Mouse (Mus musculus): ENCODE results near the gene Cep350. TPM values are rescaled to one million over a fixed set of nuclear protein-coding genes. Genes with fewer than 3 reads are reported as not detected.

Cep350 gene
- total and polyA plus RNA-seq, 2 experiments, result 2.4 to 11.7 TPM

- no peak overlapping the region for H3K9ac ChIP-seq (ENCODE audit: low read depth, low read length)
- H3K27me3 ChIP-seq (ENCODE audit: control insufficient read depth, insufficient read depth, low read length), result no peaks in the 10 kb centered on the region
- H3K27ac ChIP-seq (replicated peaks; ENCODE audit: insufficient read depth, low read depth, low read length), result peak overlapping the region; percentile 14; the same call in 1 of the 2 replicates
- peaks cover 39% of the 10 kb centered on the region for H3K4me1 ChIP-seq (ENCODE audit: control insufficient read depth, insufficient read depth, low read length)
- no peak overlapping the region for H3K4me3 ChIP-seq (ENCODE audit: insufficient read depth, low read depth, low read length)
- DNase-seq (ENCODE audit: extremely low read depth, low read depth, low spot score), result peak; percentile 91
- peaks cover 39% of the 10 kb centered on the region; the same call in 1 of the 2 replicates for H3K79me2 ChIP-seq (ENCODE audit: control insufficient read depth, insufficient read depth, low read length)
- no peak for TF ChIP-seq CTCF (IDR thresholded peaks at IDR 0.05; ENCODE audit: low read depth, low read length)
- TF ChIP-seq POLR2A (IDR thresholded peaks at IDR 0.05; ENCODE audit: extremely low read depth, insufficient read depth, low read length), result no peak
- H3K36me3 ChIP-seq (ENCODE audit: control insufficient read depth, insufficient read depth, low read length), result peaks cover 34% of the 10 kb centered on the region
- WGBS, result 11% methylated on average over 9 of the region's 9 CpGs
Measured at GRCm38 (mm10) chr1:155805607-155806006, 167.4 kb downstream of the Cep350 start.

DNA sequence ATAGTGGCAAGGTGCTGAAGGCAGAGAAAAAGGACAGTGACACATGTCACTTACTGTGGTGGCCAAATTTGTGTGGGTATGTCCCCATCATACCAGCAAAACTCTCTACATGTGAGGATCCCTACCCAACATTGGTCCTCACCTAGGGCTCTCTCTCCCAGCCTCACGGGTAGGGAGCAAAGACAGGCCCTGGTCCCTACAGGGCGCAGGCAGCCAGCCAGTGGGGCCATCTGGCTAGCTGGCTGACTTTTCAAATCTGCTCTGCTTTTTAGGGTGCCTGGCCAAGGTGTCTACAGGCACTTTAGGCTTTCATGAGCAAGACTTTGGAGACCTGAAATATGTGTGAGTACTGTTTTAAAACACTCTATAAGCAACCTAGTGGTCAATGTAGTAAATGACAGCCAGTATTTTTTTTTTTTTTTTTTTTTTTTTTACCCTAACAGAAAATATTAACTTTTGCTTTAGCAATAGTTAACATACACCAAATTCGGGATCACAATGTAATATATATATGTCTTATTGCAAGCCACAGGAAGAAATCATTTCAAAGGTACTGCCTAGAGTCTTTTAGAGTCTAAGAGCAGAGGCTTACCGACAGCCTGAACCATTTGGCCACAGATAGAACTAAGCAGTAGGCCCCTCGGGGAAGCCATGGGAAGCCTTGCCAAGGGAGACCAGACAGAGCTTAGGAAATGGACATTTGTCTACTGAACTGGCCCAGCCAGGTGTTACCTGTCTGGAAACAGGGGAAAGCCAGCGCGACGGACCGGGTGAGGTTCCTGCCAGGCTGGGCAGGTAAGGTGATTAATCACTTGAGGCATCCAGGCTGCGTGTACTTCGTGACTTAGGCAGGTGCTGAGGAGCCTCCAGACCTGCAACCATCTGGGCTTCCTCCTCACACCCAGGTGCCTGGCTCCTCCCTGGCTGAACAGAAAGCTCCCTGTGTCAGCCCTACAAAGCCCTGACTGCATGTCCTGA lies 171.8 kb downstream of the Cep350 start:
- DNase-seq (ENCODE audit: extremely low read depth, low read depth, low spot score), result no peak
- Histone ChIP-seq H3K27ac (replicated peaks; ENCODE audit: insufficient read depth, low read depth, low read length) (no peak overlapping the region), H3K4me1 (ENCODE audit: control insufficient read depth, insufficient read depth, low read length) (peaks cover 48% of the 10 kb centered on the region), H3K79me2 (ENCODE audit: control insufficient read depth, insufficient read depth, low read length) (peaks cover 31% of the 10 kb centered on the region; the same call in 1 of the 2 replicates), H3K9ac (ENCODE audit: low read depth, low read length) (0 out of 2 replicates have a peak overlapping the region, but pooled peaks have one; percentile 15), H3K27me3 (ENCODE audit: control insufficient read depth, insufficient read depth, low read length) (no peaks in the 10 kb centered on the region), H3K36me3 (ENCODE audit: control insufficient read depth, insufficient read depth, low read length) (peaks cover 45% of the 10 kb centered on the region), H3K4me3 (ENCODE audit: insufficient read depth, low read depth, low read length) (no peak overlapping the region)
- TF ChIP-seq POLR2A (IDR thresholded peaks at IDR 0.05; ENCODE audit: extremely low read depth, insufficient read depth, low read length) (no peak), CTCF (IDR thresholded peaks at IDR 0.05; ENCODE audit: low read depth, low read length) (no peak)
- WGBS, result 84% methylated on average over 11 of the region's 11 CpGs

GRCm38 (mm10) chr1:155798000-155798399 lies 175.1 kb downstream of the Cep350 start:
- Histone ChIP-seq H3K36me3 (ENCODE audit: control insufficient read depth, insufficient read depth, low read length) (peaks cover 43% of the 10 kb centered on the region), H3K4me3 (ENCODE audit: insufficient read depth, low read depth, low read length) (no peak overlapping the region), H3K27me3 (ENCODE audit: control insufficient read depth, insufficient read depth, low read length) (no peaks in the 10 kb centered on the region), H3K27ac (replicated peaks; ENCODE audit: insufficient read depth, low read depth, low read length) (0 out of 2 replicates have a peak overlapping the region, but pooled peaks have one; percentile 3), H3K79me2 (ENCODE audit: control insufficient read depth, insufficient read depth, low read length) (peaks cover 16% of the 10 kb centered on the region; the same call in 1 of the 2 replicates), H3K4me1 (ENCODE audit: control insufficient read depth, insufficient read depth, low read length) (peaks cover 48% of the 10 kb centered on the region), H3K9ac (ENCODE audit: low read depth, low read length) (no peak overlapping the region)
- DNase-seq (ENCODE audit: extremely low read depth, low read depth, low spot score), result peak; percentile 41
- TF ChIP-seq POLR2A (IDR thresholded peaks at IDR 0.05; ENCODE audit: extremely low read depth, insufficient read depth, low read length) (no peak), CTCF (IDR thresholded peaks at IDR 0.05; ENCODE audit: low read depth, low read length) (no peak)
- WGBS, result 81% methylated on average over 4 of the region's 4 CpGs

DNA sequence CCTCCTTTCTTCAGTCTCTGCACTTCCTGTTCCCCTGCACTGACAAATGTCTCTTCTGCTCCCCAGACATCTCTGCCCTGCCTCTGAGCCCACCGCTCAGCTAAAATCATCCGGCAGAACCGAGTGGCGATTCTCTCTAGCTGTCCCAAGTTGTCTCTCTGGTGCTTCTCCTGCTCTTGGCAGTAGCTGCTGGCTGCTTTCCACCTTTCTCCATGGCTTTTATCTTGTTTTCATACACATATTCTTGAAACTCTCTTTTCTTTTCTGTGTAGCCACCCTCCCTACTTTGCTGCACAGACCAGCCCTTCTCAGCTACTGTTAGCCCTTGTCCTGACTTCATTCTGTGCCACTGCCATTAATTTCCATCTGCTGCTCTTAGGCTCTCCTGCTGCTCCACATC lies 175.6 kb downstream of the Cep350 start:
- DNase-seq (ENCODE audit: extremely low read depth, low read depth, low spot score), result peak; percentile 61
- no peak for TF ChIP-seq CTCF (IDR thresholded peaks at IDR 0.05; ENCODE audit: low read depth, low read length)
- no peak for TF ChIP-seq POLR2A (IDR thresholded peaks at IDR 0.05; ENCODE audit: extremely low read depth, insufficient read depth, low read length)
- H3K27me3 ChIP-seq (ENCODE audit: control insufficient read depth, insufficient read depth, low read length), result no peaks in the 10 kb centered on the region
- no peak overlapping the region; the same call in 1 of the 2 replicates for H3K9ac ChIP-seq (ENCODE audit: low read depth, low read length)
- WGBS, result 27% methylated on average over 4 of the region's 4 CpGs
- H3K4me3 ChIP-seq (ENCODE audit: insufficient read depth, low read depth, low read length), result no peak overlapping the region
- no peak overlapping the region; the same call in 1 of the 2 replicates for H3K27ac ChIP-seq (replicated peaks; ENCODE audit: insufficient read depth, low read depth, low read length)
- H3K36me3 ChIP-seq (ENCODE audit: control insufficient read depth, insufficient read depth, low read length), result peaks cover 43% of the 10 kb centered on the region
- H3K4me1 ChIP-seq (ENCODE audit: control insufficient read depth, insufficient read depth, low read length), result peaks cover 48% of the 10 kb centered on the region
- peaks cover 15% of the 10 kb centered on the region; the same call in 1 of the 2 replicates for H3K79me2 ChIP-seq (ENCODE audit: control insufficient read depth, insufficient read depth, low read length)

GRCm38 (mm10) chr1:155796757-155797405 lies 176.2 kb downstream of the Cep350 start:
- H3K9ac ChIP-seq (ENCODE audit: low read depth, low read length), result no peak overlapping the region; the same call in 1 of the 2 replicates
- H3K79me2 ChIP-seq (ENCODE audit: control insufficient read depth, insufficient read depth, low read length), result peaks cover 14% of the 10 kb centered on the region; the same call in 1 of the 2 replicates
- H3K4me1 ChIP-seq (ENCODE audit: control insufficient read depth, insufficient read depth, low read length), result peaks cover 48% of the 10 kb centered on the region
- H3K4me3 ChIP-seq (ENCODE audit: insufficient read depth, low read depth, low read length), result no peak overlapping the region
- no peaks in the 10 kb centered on the region for H3K27me3 ChIP-seq (ENCODE audit: control insufficient read depth, insufficient read depth, low read length)
- H3K36me3 ChIP-seq (ENCODE audit: control insufficient read depth, insufficient read depth, low read length), result peaks cover 45% of the 10 kb centered on the region
- WGBS, result 53% methylated on average over 11 of the region's 11 CpGs
- H3K27ac ChIP-seq (replicated peaks; ENCODE audit: insufficient read depth, low read depth, low read length), result peak overlapping the region; percentile 31; the same call in 1 of the 2 replicates
- DNase-seq (ENCODE audit: extremely low read depth, low read depth, low spot score), result no peak
- TF ChIP-seq POLR2A (IDR thresholded peaks at IDR 0.05; ENCODE audit: extremely low read depth, insufficient read depth, low read length) (no peak), CTCF (IDR thresholded peaks at IDR 0.05; ENCODE audit: low read depth, low read length) (no peak)
